Mouse (Mus musculus): ENCODE results near the gene Cd209g. TPM values are rescaled to one million over a fixed set of nuclear protein-coding genes. Genes with fewer than 3 reads are reported as not detected.
"Not testable (repeated sequence)": the region's sequence is repeated elsewhere in the genome, so short reads cannot be mapped to it uniquely, and the experiment has no call there.

Cd209g gene
- polyA plus RNA-seq (2016; fragmentation: Nextera tagmentation; extraction: Ambion mirVana), result not detected in 2 replicates

DNA sequence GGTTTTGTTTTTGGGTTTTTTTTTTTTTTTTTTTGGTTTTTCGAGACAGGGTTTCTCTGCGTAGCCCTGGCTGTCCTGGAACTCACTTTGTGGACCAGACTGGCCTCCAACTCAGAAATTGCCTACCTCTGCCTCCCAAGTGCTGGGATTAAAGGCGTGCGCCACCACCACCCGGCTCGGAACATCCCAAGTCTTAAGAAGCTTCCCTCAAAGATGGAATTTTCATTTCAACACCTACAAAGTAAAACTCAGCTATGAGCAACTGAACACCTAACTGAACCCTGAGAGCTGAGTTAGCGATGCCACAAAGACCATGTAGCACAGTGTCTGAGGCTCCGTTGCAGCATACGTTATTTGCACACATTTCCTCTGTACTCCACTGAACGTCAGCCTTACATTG lies at the start of gene Cd209g:
Gene Cd209g (plus strand): TSS at position 301 of the 400 bp plus-strand sequence.
- no peak within 1 kb of the TSS for H3K9ac ChIP-seq
- no peak within 1 kb of the TSS for H3K4me3 ChIP-seq
- H3K4me1 ChIP-seq, result no peaks in the 10 kb centered on the region
- no peak within 1 kb of the TSS for H3K27ac ChIP-seq
- no peak for ATAC-seq
- no peaks in the 10 kb centered on the region for H3K9me3 ChIP-seq (replicated peaks)
- H3K27me3 ChIP-seq (replicated peaks), result no peaks in the 10 kb centered on the region; the same call in none of the 2 replicates
- no peak within 1 kb of the TSS for H3K4me2 ChIP-seq
- WGBS (ENCODE audit: insufficient replicate concordance), result 78% methylated on average over 10 of the region's 10 CpGs
- H3K36me3 ChIP-seq, result no peaks in the 10 kb centered on the region

DNA sequence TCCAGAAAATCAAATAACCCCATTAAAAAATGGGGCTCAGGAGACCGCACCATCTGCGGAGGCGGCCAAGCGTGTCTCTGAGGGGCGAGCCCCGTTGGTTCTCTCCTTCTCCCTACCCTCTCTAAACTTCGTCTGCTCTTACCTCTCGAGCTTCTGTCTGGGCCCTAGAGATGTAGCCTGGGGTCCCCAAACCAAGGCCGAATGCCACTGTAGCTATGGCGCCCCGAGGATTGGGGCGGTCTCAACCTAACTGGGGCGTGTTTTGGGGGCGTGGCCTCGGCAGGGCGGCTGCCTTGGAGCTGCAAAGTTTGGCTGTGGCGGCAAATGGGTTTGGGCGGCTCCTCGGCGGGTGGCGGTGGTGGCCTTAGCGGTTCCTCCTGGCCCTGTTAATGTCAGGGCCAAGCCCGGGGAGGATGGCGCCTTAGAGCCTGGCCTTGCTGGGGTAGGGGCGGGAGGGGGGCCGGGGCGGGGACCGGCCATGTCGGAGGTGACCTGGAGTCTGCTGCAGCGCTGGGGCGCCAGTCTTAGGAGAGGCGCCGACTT lies 46.6 kb upstream of the Cd209g start:
- peak; percentile 77 for ATAC-seq
- not testable (repeated sequence) for H3K9me3 ChIP-seq (replicated peaks); H3K27ac ChIP-seq; H3K27me3 ChIP-seq (replicated peaks); H3K36me3 ChIP-seq; H3K4me1 ChIP-seq; H3K9ac ChIP-seq; H3K4me3 ChIP-seq
- H3K4me2 ChIP-seq, result 0 out of 2 replicates have a peak overlapping the region, but pooled peaks have one; percentile 4
- WGBS (ENCODE audit: insufficient replicate concordance), result 44% methylated on average over 32 of the region's 33 CpGs

- H3K27me3 ChIP-seq (replicated peaks); H3K4me1 ChIP-seq; ATAC-seq; H3K4me2 ChIP-seq; H3K9me3 ChIP-seq (replicated peaks); H3K27ac ChIP-seq; H3K4me3 ChIP-seq; H3K9ac ChIP-seq; H3K36me3 ChIP-seq: not testable (repeated sequence)
- 44% methylated on average over 3 of the region's 3 CpGs for WGBS (ENCODE audit: insufficient replicate concordance)
Observed at GRCm38 (mm10) chr8:4088514-4088913, 45.4 kb upstream of the Cd209g start.

DNA sequence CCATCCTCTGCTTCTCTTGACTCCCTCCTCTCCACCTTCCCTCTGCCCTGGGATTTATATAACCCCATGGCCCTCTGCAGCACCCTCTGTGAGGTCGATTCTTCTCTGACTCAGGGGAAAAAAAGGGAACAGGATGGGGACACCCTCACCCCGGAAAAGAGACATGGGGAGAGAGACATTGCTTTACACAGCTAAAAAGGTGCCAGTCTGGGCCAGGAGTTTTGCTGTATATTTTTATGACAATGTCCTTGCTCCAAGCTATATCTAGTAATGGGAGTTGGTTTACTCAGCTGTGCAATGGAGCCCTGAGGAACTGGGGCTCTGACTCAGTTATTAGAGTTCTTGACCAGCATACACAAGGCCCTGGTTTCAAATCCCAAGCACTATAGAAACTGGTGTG lies 28.2 kb upstream of the Cd209g start, which contains the start of gene Cd209f:
Gene Cd209f (minus strand): TSS at position 101 of the 400 bp plus-strand sequence.
- not testable (repeated sequence) for H3K27ac ChIP-seq; H3K27me3 ChIP-seq (replicated peaks)

DNA sequence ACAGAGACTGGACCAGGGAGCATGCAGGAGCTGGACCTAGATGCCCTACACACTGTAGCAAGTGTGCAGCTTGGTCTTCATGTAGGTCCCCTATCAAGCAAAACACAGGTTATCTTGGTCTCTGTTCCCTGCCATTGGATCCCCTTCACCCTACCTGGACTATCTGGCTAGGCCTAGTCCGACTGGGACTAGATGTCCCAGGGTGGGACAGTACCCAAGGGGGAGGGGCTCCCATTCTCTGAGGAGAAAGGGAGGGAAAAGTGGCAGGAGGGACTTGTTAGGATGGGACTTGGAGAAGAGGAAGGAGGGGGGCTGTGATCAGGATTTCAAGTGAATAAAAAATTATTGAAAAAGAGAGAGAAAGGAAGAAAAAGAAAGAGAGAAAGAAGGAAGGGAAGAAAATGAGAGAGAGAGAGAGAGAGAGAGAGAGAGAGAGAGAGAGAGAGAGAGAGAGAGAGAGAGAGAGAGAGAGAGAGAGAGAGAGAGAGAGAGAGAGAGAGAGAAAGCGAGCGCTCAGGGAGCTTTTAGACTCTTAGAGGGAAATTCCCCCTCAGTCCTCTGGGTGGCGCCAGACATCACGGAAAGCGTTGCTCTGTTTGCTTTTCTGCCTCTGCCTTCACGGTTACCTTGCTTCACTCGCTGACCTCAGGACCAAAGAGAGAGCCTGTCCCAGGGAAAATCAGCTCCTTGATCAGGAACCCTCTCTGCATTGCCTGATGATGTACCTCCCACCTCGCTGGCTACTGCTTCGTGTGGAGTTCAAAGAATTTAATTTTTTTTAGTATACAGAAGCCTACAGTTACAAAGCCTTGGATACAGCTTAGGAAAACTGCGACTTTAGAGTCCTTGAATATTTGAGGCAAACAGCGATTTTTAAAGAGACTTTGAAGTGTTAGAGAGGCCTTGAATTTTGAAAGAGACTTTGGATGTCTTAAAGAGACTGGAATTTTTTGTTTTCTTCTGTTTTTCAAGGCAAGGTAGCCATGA lies 6.1 kb downstream of the Cd209g start:
- H3K27ac ChIP-seq, result no peak overlapping the region
- ATAC-seq, result no peak
- H3K27me3 ChIP-seq (replicated peaks), result peaks cover 6% of the 10 kb centered on the region
- no peak overlapping the region for H3K4me2 ChIP-seq
- no peak overlapping the region for H3K9ac ChIP-seq
- H3K4me3 ChIP-seq, result no peak overlapping the region
- no peaks in the 10 kb centered on the region for H3K36me3 ChIP-seq
- H3K4me1 ChIP-seq, result no peaks in the 10 kb centered on the region
- no peaks in the 10 kb centered on the region for H3K9me3 ChIP-seq (replicated peaks)
- WGBS (ENCODE audit: insufficient replicate concordance), result 9% methylated on average over 12 of the region's 12 CpGs

More for the DNA sequence above, 28.2 kb upstream of the Cd209g start, which contains the start of gene Cd209f:
- not testable (repeated sequence) for H3K4me1 ChIP-seq; ATAC-seq; H3K36me3 ChIP-seq; H3K4me2 ChIP-seq; H3K9me3 ChIP-seq (replicated peaks); H3K9ac ChIP-seq; H3K4me3 ChIP-seq
- WGBS (ENCODE audit: insufficient replicate concordance), result 34% methylated on average over 2 of the region's 2 CpGs

DNA sequence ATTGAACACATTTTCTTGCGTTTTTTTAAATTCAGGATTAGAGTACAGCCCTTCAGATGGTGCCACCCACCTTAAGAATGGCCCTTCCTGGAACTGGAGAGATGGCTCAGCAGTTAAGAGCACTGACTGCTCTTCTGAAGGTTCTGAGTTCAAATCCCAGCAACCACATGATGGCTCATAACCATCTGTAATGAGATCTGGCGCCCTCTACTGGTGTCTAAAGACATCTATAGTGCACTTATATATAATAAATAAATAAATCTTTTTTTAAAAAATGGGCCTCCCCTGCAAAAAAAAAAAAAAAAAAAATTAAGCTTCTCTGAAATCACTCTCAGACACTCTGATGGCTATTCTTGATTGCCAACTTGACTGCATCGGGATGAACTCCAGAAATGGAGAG lies 7.8 kb downstream of the Cd209g start:
- Histone ChIP-seq H3K9ac (no peak overlapping the region), H3K4me2 (no peak overlapping the region), H3K36me3 (no peaks in the 10 kb centered on the region), H3K27me3 (replicated peaks) (peaks cover 6% of the 10 kb centered on the region), H3K4me3 (no peak overlapping the region), H3K27ac (no peak overlapping the region), H3K4me1 (no peaks in the 10 kb centered on the region), H3K9me3 (replicated peaks) (no peaks in the 10 kb centered on the region)
- ATAC-seq, result no peak
- WGBS (ENCODE audit: insufficient replicate concordance), result 45% methylated on average over 3 of the region's 3 CpGs

GRCm38 (mm10) chr8:4147272-4147671 lies 13.4 kb downstream of the Cd209g start:
- Histone ChIP-seq H3K4me3 (no peak overlapping the region), H3K36me3 (no peaks in the 10 kb centered on the region), H3K4me1 (no peaks in the 10 kb centered on the region), H3K9me3 (replicated peaks) (peaks cover 4% of the 10 kb centered on the region; the same call in 1 of the 2 replicates), H3K27ac (no peak overlapping the region), H3K9ac (no peak overlapping the region), H3K27me3 (replicated peaks) (no peaks in the 10 kb centered on the region), H3K4me2 (no peak overlapping the region)
- WGBS (ENCODE audit: insufficient replicate concordance), result 16% methylated on average over 1 of the region's 1 CpGs
- no peak for ATAC-seq

- H3K4me3 ChIP-seq, result no peak overlapping the region
- peaks cover 4% of the 10 kb centered on the region; the same call in 1 of the 2 replicates for H3K9me3 ChIP-seq (replicated peaks)
- no peak overlapping the region for H3K27ac ChIP-seq
- no peaks in the 10 kb centered on the region for H3K27me3 ChIP-seq (replicated peaks)
- no peak for ATAC-seq
- no peaks in the 10 kb centered on the region for H3K36me3 ChIP-seq
- H3K4me1 ChIP-seq, result no peaks in the 10 kb centered on the region
- H3K9ac ChIP-seq, result no peak overlapping the region
- H3K4me2 ChIP-seq, result no peak overlapping the region
Observed at GRCm38 (mm10) chr8:4154878-4155277, 21.0 kb downstream of the Cd209g start.

GRCm38 (mm10) chr8:4162786-4163185 lies 28.9 kb downstream of the Cd209g start:
- ATAC-seq, result no peak
- no peaks in the 10 kb centered on the region for H3K36me3 ChIP-seq
- no peak overlapping the region for H3K9ac ChIP-seq
- no peak overlapping the region for H3K4me3 ChIP-seq
- no peaks in the 10 kb centered on the region for H3K27me3 ChIP-seq (replicated peaks)
- H3K27ac ChIP-seq, result no peak overlapping the region
- peaks cover 14% of the 10 kb centered on the region for H3K4me1 ChIP-seq
- H3K9me3 ChIP-seq (replicated peaks), result no peaks in the 10 kb centered on the region
- 29% methylated on average over 4 of the region's 4 CpGs for WGBS (ENCODE audit: insufficient replicate concordance)
- H3K4me2 ChIP-seq, result no peak overlapping the region

DNA sequence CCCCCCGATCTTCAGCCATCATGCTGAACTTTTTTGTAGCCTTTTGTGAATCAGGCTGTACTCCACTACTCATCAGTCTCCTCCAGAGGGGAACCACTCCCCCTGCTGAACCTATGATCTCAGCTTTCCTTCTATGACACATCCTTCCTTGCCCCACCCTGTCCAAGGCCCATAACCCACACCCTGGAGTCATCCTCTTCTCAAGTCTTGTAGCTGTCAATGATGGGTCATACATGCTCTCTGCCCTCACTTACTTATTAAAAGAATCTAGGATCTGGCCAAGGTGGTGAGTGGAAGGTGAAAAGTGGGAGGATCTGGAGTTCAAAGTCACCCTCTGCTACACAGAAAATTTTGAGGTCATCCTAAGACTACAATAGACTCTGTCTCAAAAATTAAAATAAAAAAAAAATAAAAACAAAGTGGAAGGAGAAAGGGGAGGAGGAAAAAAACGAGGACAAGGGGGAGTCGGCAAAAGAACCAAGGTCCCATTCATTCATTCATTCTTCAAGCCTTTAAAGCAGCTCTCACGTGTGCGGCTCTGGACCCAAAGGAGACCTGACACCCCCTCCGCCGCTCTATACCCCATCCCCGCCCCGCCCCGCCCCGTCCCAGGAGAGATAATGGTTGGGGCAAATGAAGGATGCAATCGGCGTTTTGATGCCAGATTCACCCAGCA lies 31.4 kb downstream of the Cd209g start:
- Histone ChIP-seq H3K4me1 (peaks cover 30% of the 10 kb centered on the region), H3K36me3 (no peaks in the 10 kb centered on the region), H3K27ac (peak overlapping the region; percentile 64), H3K27me3 (replicated peaks) (no peaks in the 10 kb centered on the region), H3K9ac (peak overlapping the region; percentile 56), H3K9me3 (replicated peaks) (no peaks in the 10 kb centered on the region), H3K4me2 (peak overlapping the region; percentile 99), H3K4me3 (peak overlapping the region; percentile 78)
- ATAC-seq, result no peak
- 9% methylated on average over 13 of the region's 13 CpGs for WGBS (ENCODE audit: insufficient replicate concordance)

DNA sequence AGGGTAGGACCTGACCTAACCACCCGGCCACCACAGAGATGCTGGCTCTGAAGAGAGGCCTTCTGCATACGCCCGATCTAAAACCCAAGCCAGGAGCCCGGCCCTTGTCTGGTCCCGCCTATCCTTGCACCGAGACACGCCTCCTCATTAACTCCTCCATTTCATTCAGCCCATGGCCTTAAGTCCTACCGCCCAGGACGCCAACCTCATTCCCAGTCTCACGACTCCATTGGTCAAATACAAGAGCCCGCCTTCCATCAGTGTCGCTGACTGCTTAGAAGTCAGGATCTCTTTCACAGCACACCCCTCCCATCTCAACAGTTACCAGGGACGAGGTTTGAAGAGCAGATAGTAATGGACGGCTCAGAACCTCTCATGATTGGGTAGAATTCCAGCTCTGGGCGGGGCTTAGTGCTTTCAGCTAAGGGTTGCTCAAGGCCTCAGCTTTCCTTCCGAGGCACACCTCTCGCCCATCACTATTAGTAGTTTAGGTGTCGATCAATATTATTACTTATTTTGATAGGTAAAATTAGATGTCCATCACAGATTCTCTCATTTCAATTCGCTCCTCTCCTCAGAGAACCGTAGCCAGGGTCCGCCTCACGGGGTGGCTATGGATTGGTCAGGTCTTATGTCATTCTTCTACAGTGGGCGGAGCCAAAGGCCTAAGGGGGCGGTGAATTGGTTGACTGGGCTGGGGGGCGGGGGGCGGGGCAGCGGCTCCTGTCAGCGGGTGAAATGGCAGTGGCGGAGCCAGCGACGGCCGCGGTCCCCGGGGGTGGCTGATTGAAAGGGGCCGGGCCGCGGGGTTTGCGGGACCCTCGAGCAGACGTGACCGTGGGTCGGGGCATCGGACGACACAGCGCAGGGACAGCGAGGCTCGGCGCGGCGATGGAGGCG lies 32.2 kb downstream of the Cd209g start, which contains the start of gene Evi5l:
Gene Evi5l (plus strand): TSS at position 716 of the 900 bp plus-strand sequence.
- ATAC-seq, result peak; percentile 94
- H3K9me3 ChIP-seq (replicated peaks), result no peaks in the 10 kb centered on the region
- peak within 1 kb of the TSS; percentile 99 for H3K4me2 ChIP-seq
- peak within 1 kb of the TSS; percentile 84 for H3K9ac ChIP-seq
- H3K36me3 ChIP-seq, result no peaks in the 10 kb centered on the region
- H3K27me3 ChIP-seq (replicated peaks), result no peaks in the 10 kb centered on the region
- H3K4me1 ChIP-seq, result peaks cover 33% of the 10 kb centered on the region
- peak within 1 kb of the TSS; percentile 64 for H3K27ac ChIP-seq
- peak within 1 kb of the TSS; percentile 78 for H3K4me3 ChIP-seq
- WGBS (ENCODE audit: insufficient replicate concordance), result under 1% methylated on average over 51 of the region's 51 CpGs

Measured in liver, embryonic 12.5 days (tissue).